Mouse (Mus musculus) embryonic facial prominence, embryonic 14.5 days (tissue): ENCODE data around the gene Cdr2. TPM values are rescaled to one million over a fixed set of nuclear protein-coding genes. Genes with fewer than 3 reads are reported as not detected.
"Not testable (repeated sequence)": the region's sequence is repeated elsewhere in the genome, so short reads cannot be mapped to it uniquely, and the experiment has no call there.

ENCODE experiments used
- ATAC-seq: fragments of 200-750 bp; cut with Nextera tagmentation; 2 replicates; pipeline ENCODE4 v1.8.0; 2017; ENCODE audit warnings: low read depth, moderate number of reproducible peaks, moderate TSS enrichment
- DNase-seq: peaks from one replicate; pipeline ENCODE4 v3.0.0-alpha.2; 2015; ENCODE audit warnings: low spot score
- H3K27ac ChIP-seq: fragments of 300-500 bp; sonication (generic); replicated peaks from 2 replicates; pipeline ENCODE4 v1.5.1; 2014; ENCODE audit warnings: low read depth, mild to moderate bottlenecking, low read length, moderate library complexity
- H3K27me3 ChIP-seq: fragments of 300-500 bp; sonication (generic); replicated peaks from 2 replicates; pipeline ENCODE4 v1.6.1; 2014; ENCODE audit warnings: low read length; ENCODE audit not compliant: control insufficient read depth, insufficient read depth
- H3K36me3 ChIP-seq: fragments of 300-500 bp; sonication (generic); 2 replicates; pipeline ENCODE4 v1.6.1; 2014; ENCODE audit warnings: low read length, mixed read lengths; ENCODE audit not compliant: control insufficient read depth, insufficient read depth
- H3K4me1 ChIP-seq: fragments of 300-500 bp; sonication (generic); 2 replicates; pipeline ENCODE4 v1.6.1; 2014; ENCODE audit warnings: antibody characterized with exemption, low read length; ENCODE audit not compliant: control insufficient read depth, insufficient read depth
- H3K4me2 ChIP-seq: fragments of 300-500 bp; sonication (generic); 2 replicates; pipeline ENCODE4 v1.6.1; 2014; ENCODE audit warnings: low read depth, mild to moderate bottlenecking, low read length, moderate library complexity, mixed read lengths
- H3K4me3 ChIP-seq: fragments of 300-500 bp; sonication (generic); 2 replicates; pipeline ENCODE4 v1.5.1; 2014; ENCODE audit warnings: low read depth, mild to moderate bottlenecking, low read length
- H3K9ac ChIP-seq: fragments of 300-500 bp; sonication (generic); 2 replicates; pipeline ENCODE4 v1.6.1; 2014; ENCODE audit warnings: low read depth, mild to moderate bottlenecking, low read length, moderate library complexity, mixed read lengths
- H3K9me3 ChIP-seq: fragments of 300-500 bp; sonication (generic); 2 replicates; pipeline ENCODE4 v1.6.1; 2016; ENCODE audit warnings: low read length; ENCODE audit not compliant: control insufficient read depth
- WGBS: fragments of 180-500 bp; shearing (Covaris S2); extraction: QIAGEN DNeasy Blood & Tissue Kit; methylation state at CpG from one replicate; pipeline ENCODE4 v1.1.7; 2014; 5-methylcytosine and 5-hydroxymethylcytosine counted together
- polyA plus RNA-seq: library from polyadenylated mRNA; unstranded; fragments of >200 nt; fragmentation: Nextera tagmentation; extraction: Ambion mirVana; gene quantifications from 2 replicates; pipeline ENCODE4 v1.2.1, GENCODE M21; 2014

Gene Cdr2
- polyA plus RNA-seq, 1 experiment from 2014 or later = 21.0 TPM

GRCm38 (mm10) chr7:120910172-120910571, 71.9 kb downstream of the Cdr2 start:
- H3K4me1 ChIP-seq, H3K9ac ChIP-seq, DNase-seq, H3K4me2 ChIP-seq, H3K36me3 ChIP-seq, ATAC-seq, H3K9me3 ChIP-seq, H3K4me3 ChIP-seq, H3K27me3 ChIP-seq, H3K27ac ChIP-seq: not testable (repeated sequence)
- WGBS = 68% methylated on average over 3 of the region's 3 CpGs

Other genes starting within 250 kb of the Cdr2 start
- gene Vwa3a, start 243.0 kb downstream of the Cdr2 start, polyA plus RNA-seq = 0.54 and 1.0 TPM in 2 replicates
- gene Gm5737, start 169.9 kb downstream of the Cdr2 start, polyA plus RNA-seq = not detected in 2 replicates
- gene Eef2k, start 139.5 kb downstream of the Cdr2 start, polyA plus RNA-seq = 19.6 and 22.2 TPM in 2 replicates
- 21.8 and 26.2 TPM in 2 replicates for gene Polr3e, start 64.6 kb downstream of the Cdr2 start, polyA plus RNA-seq
- 0.55 TPM in 1 of 2 replicates, not detected in the other for gene Mfsd13b, start 197 bp upstream of the Cdr2 start, polyA plus RNA-seq
- gene Mettl9, start 52.1 kb upstream of the Cdr2 start, polyA plus RNA-seq = 142 and 151 TPM in 2 replicates
- gene Igsf6, start 92.3 kb upstream of the Cdr2 start, polyA plus RNA-seq = 2.2 and 2.6 TPM in 2 replicates
- 0.85 and 1.1 TPM in 2 replicates for gene Otoa, start 99.3 kb upstream of the Cdr2 start, polyA plus RNA-seq